Mouse (Mus musculus) kidney, adult 9 months (tissue): ENCODE results near the gene Kansl1l.

Source experiments
- DNase-seq: peaks from one replicate; pipeline ENCODE4 v3.0.0; 2022

The Kansl1l gene

GRCm38 (mm10) chr1:66817453-66817839 is at the start of gene Kansl1l:
Kansl1l (minus strand) TSS chr1:66817562.
- DNase-seq, result peak; percentile 95

DNA sequence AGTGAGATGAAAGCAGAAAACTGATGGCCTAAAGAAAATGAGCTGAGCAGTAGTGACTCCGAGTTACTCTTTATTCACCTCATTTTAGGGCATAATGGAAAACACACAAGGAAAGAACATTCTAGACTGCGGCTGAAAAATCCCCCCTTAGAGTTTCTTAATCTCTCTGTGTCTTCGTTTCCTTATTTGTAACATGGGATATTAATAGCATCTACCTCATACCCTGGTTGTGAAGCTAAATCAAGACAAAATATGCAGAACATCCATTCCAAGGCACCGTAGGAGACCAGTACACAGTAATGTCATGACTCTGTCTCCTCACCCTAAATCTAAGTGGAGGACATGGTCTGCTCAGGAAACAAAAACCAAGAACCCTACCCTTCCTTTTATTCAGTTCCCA is 48.3 kb upstream of the Kansl1l start:
- no peak for DNase-seq

GRCm38 (mm10) chr1:66863741-66864495 is 46.6 kb upstream of the Kansl1l start:
- peak; percentile 24 for DNase-seq

DNA sequence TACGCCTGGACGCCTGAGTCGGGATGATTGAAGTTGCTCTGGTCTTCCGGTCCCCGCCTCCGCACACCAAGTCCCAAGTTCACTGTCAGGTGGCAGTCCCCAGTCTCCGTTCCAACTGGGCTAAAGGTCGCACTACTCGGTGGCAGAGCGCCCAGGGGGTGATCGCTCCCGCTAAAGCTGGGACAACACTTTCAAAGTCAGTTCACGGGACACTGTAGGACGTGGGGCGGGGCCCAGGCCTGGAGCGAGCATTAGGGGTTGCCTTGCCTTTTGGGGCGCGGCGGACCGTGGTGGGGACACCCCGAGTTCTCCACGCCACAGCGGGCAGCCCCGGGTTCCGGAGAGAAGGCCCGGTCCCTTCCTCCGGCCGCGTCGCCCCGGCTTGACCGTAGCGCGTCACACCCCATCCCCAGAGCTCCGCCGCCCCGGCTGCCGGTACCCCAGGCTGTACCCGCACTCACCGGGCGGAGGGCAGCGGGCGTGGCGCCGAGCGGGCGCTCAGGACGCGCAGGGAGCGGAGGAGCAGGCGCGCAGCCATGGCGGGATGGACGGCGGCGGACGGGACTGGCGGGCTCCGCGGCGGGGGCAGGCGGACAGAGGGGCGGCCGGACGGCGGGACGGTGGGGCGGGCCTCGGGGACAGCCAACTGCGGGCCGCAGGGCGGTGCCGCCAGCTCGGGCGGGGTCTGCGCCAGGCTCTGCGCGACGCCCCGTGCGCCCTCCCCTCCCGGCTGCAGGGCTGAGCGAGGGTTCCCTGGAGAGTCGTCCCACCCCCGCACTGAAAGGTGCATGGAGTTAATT is 45.5 kb upstream of the Kansl1l start, which contains the start of gene Acadl:
TSS of gene Acadl (minus strand) at position 566 of the 800 bp plus-strand sequence.
- peak; percentile 98 for DNase-seq

DNA sequence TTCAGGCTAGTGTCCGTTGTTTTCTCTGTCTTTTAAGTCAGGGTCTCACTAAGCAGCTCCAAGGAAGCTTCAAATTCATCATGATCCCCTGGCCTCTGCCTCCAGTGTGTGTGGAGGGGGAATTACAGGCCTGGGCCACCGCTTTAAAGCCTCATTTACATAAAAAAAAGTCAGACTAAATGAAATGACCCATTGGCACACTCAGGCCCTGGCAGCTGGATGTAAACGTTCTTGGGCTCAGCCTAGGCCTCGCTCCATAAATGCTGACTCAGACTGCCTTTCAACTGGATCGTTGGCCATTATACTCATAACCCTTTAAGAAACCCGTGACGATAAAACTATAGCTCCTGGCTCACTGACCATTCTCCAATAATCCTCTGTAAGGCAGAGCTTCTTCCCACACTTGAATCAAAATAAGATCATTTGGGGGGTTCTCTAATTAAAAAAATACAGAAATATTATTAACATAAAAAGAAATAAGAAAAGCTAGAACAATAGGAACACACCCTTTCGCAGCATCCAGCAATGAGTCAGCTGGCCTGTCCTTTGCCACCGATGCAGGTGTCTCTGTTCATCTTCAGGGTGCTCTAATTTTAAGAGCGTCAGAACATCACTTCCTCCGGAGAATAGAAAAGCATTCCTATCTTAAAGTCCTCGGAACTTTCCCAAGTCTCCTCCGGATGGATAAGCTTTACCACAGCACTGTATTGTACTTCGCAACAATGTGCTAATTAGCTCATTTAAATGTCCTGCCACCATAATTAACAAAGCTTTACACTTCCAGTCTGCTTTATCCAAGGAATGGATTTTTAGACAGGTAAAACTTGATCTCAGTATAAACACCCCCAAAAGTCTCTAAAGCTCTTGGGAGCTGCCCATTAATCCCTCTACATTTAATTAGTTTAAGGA is 44.7 kb upstream of the Kansl1l start:
- DNase-seq, result peak; percentile 33

GRCm38 (mm10) chr1:66847506-66847905 is 30.1 kb upstream of the Kansl1l start:
- no peak for DNase-seq

DNA sequence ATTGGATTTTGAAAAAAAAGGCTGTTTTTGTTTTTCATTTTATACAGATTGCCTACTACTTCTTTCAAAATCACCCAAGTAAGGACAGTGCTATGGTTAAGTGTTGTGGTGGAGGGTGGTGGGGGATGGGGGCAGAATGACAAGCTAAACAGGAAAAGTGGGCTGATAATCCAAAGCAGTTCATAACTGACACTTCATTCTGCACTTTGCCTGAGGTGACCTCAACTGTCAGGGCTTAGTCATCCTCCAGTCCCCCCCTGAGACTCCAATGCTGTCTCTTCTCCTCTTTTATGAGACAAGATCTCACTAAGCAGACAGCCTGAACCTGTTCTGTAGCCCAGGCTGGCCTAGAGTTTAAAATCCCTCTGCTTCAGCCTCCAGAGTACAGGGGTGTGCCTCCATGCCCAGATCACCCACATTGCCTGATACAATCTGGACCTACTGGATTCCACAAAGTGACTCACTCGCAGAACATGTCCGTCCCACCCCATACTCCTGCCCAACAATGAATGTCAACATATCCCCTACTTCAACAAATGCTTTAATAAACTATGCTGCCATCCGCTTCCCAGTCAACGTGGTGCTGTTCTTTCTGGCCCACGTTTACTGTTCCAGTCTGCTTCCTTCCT is 28.4 kb upstream of the Kansl1l start:
- DNase-seq, result no peak

DNA sequence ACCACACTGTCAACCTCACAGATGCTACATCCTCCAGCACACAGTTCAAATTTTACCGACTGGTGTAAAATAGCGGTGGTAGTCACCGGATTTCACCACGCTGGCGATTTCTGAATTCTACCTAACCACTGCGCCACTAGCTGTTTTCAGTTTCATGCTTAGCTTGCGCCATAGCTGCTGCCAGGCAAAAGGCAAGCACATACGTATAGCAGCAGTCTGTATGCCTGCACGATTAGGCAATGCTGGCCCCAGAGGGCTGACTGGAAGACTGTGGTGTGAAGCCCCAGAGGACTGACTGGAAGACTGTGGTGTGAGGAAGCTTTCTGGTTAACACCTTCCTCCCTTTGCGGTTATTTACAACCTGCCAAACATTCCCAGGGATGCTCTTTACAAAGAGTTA is 24.6 kb upstream of the Kansl1l start:
- no peak for DNase-seq

DNA sequence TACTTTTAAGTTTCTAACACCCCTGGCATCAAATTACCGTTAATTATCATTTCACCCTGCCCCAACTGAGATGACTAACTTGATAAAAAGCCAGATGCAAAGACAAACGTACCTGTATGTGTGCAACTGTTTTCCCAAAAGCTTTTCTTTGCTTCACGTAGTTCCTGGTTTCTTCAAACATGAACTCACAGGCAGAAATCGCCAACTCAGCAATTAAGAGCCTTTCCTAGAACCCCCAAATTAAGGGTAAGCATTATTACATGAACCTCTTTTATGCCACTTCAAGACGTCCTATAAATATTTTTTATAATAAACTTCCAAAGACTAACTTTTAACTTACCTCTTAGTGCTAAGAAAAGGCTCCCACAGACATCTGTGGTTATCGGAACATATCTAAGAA is 24.1 kb upstream of the Kansl1l start:
- DNase-seq, result no peak

DNA sequence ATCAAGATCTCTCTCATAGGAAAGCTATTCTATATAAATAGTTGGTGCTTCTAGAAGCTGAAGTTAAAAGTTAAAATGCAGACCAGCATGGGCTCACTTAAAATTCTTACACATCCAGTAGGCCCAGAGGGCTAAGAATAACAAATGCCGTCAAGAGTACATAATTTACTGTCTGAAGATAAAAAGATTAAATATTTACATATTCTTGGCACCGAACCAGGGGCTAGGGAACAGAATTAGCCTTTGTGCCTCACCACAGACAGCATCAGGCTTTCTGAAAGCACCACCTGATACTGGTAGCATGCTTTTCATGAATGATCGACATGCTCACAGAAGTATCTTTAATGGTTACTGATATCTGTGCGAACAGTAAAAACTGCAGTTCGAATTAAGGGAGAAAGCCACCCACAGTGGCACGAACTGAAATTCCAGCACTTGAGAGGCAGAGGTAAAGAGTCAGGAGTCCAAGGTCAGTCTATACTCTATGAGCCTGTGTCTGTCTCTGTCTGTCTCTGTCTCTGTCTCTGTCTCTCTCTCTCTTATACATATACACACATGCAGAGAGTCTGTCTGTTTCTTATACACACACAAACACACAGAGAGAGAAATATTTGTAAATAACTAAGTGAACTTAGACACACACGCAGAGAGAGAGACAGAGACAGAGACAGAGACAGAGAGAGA is 22.5 kb upstream of the Kansl1l start:
- peak; percentile 46 for DNase-seq

DNA sequence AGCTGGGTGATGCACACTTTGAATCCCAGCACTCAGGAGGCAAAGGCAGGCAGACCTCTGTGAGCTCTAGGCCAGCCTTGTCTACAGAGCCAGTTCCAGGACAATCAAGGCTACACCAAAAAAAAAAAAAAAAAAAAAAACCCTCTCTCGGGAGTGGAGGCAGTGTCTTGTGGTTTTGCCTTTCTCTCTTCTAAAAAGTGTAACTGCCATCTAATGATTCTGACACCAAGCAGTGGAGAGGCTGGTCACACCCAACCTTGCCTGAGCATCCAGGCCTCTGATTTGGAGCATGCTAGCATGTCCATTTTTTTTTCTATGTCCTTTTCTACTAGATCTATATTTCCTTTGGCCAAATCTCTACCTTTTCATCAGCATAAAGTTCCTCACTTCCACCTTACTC is 21.8 kb upstream of the Kansl1l start:
- DNase-seq, result no peak

DNA sequence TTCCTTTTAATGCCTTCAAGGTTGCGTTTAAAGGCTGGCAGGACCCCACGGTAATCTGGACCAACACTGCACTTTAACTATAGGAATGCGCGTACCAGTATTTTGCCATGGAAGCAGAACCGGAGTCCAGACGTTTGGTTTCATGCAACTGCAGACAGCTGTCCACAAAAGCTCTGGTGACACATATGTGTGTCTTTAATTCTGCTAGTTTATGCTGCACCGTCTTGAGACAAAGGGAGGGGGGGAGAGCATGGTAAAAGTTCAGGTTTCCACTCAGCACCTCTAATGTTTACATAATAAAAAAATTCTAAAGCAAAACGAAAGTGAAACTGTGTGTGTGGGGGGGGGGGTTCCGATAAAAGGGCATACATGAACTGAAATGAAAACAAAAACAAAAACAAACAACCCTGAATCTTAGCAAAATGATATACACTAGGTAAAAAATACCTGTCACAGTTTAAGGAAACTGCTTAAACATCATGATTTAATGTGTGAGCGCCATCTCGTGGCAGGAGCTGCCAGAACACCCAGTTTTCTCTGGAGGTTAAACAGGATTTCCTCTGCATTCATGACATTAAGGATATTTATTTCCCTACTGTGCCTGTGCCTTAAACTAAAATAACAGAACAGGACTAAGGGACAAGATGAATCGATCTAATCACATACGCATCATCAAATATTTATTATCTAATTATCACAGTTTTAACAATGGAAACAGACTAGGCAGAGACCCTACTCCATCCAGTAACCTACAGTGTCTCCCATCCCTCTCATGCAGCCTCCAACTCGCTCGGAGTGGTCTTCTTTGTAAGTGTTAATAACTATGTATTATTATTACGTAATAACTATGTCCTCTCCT is 21.1 kb upstream of the Kansl1l start:
- DNase-seq, result peak; percentile 89

DNA sequence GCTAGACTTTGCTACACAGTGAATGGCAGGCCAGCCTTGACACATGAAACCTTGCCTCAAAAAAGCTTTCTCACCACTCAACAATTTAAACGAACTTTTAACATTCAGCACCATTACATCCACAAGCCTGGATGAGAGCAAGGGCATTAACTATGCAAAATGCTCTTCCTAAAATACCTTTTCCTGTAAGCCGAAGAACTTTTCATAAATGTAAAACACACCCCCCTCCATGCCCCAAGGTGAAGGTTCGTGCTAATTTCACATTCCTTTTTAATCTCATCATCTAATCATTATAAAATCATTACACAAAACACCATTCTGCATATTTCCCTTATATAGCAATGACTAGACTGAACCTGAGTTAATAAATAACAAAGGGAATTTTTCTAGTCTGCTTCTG is 19.8 kb upstream of the Kansl1l start:
- peak; percentile 61 for DNase-seq

- peak; percentile 87 for DNase-seq
Measured at GRCm38 (mm10) chr1:66832636-66833165, 15.3 kb upstream of the Kansl1l start.

DNA sequence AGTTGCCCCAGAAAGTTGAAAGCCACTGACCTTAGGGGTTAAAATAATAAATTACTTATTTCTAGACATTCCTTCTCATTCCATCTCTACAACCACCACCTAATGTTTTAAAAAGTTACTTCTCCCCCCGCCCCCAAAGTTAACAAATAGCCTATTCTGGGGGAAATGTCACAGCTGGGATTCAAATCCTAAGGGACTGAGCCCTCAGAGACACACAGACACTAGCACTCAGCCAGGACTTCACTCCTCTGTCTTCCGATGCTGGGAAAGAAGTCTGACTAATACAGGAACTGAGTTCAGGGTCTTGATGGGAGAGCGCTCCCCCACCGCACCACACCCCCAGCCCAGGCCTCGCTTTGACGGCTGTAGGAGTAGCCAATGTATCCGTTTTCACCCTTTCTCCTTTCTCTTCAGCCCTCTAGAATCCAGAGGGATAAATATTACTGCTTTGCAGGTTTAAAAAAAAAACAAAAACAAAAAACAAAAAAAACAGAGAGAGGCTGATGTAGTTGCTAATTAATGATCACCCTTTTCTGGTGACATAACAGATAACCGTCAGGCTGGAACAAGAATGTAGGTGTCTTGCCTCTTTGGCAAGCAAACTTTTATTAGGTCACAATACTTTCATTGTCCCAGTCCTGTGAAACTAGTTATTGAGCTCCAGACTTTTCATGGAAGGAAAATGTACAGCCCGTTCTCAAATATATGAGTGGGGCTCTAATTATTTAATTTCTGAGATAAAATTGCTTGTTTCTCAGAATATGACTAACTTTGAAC is 14.7 kb upstream of the Kansl1l start:
- peak; percentile 73 for DNase-seq

GRCm38 (mm10) chr1:66829400-66830080 is 12.2 kb upstream of the Kansl1l start:
- DNase-seq, result peak; percentile 79

DNA sequence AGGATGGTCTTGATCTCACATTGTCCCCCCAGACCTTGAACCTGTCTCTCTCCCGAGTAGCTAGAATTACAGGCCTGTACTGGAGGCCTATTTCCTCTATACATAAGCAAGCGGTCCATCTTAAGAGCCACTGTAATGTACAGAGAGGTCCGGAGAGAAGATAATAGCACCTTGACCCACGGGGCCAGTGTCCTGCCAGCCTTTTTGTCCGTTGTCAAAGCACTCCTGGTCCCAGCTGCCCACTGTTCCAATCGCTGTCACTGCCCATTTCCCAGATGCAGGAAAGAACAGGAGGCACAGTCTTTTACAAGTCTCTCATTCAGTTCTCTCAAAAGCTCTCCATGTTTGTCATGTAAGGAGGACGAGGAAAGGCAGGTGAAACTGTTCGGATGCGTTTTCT is 4.6 kb upstream of the Kansl1l start:
- no peak for DNase-seq

GRCm38 (mm10) chr1:66820241-66820640 is 2.9 kb upstream of the Kansl1l start:
- peak; percentile 43 for DNase-seq

DNA sequence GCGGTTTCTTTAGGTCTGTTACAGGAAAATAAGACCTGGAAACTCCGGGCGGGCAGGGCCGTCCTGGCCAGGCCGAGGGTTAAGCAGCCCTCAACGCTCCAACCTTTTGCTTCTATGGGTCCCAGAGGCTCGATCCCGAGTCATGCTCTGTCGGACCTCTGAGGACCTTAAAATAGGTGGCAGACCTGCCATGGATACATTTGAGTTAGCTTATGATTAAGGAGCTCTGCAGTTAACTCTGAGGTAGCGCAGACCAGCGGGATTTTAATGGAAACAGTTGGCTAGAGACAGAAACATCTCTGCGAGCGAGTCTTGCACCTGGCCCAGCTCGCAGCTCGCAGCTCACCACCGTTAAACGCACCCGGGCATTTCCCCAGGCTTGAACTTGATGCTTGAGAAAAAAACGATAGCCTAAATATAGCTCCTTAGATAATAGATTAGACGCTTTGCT is 528 bp upstream of the Kansl1l start:
- DNase-seq, result no peak
